Mouse (Mus musculus) CH12.LX (cell line): ENCODE measurements around the gene Myoc. TPM values are rescaled to one million over a fixed set of nuclear protein-coding genes. Genes with fewer than 3 reads are reported as not detected.

ENCODE experiments used
- DNase-seq: peaks from one replicate; pipeline ENCODE4 v3.0.0-alpha.2; 2013; ENCODE audit errors: extremely low read depth
- H3K27ac ChIP-seq: 2 replicates; pipeline ENCODE4 v1.5.1; 2012; ENCODE audit warnings: low read depth, mild to moderate bottlenecking, control low read depth, moderate library complexity; ENCODE audit not compliant: insufficient read depth
- H3K27me3 ChIP-seq: replicated peaks from 2 replicates; pipeline ENCODE3; 2012; ENCODE audit warnings: inconsistent platforms
- H3K36me3 ChIP-seq, 2 experiments: replicated peaks in 1 of 2; 2 replicates each; pipeline versions ENCODE3 to v1.6.1; 2012; ENCODE audit warnings: inconsistent platforms in 1 of 2, low read length in 1 of 2, mild to moderate bottlenecking in 1 of 2, mixed read lengths in 1 of 2, moderate library complexity in 1 of 2; ENCODE audit not compliant: control insufficient read depth in 1 of 2, insufficient read depth in 1 of 2
- H3K4me1 ChIP-seq, 2 experiments: 2 replicates each; pipeline ENCODE4 v1.6.1; 2012; ENCODE audit warnings: inconsistent platforms in 1 of 2, moderate library complexity in 1 of 2; ENCODE audit not compliant: insufficient read depth in 2 of 2, control insufficient read depth in 1 of 2
- H3K4me2 ChIP-seq: 2 replicates; pipeline ENCODE4 v1.6.1; 2012; ENCODE audit warnings: low read depth, mild to moderate bottlenecking, control low read depth; ENCODE audit not compliant: poor library complexity, insufficient read depth, severe bottlenecking
- H3K4me3 ChIP-seq, 3 experiments: fragments of 150-350 bp in 1 of 3; sonication (generic) in 1 of 3; replicated peaks in 1 of 3; 2 replicates each; pipeline versions ENCODE3 to v1.5.1; 2011 to 2012; ENCODE audit warnings: low read depth in 2 of 3, low read length in 2 of 3, mild to moderate bottlenecking in 2 of 3, moderate library complexity in 2 of 3, control low read depth in 1 of 3, improper control_type of control experiment in 1 of 3, inconsistent platforms in 1 of 3, mixed read lengths in 1 of 3; ENCODE audit not compliant: poor library complexity in 1 of 3
- H3K79me2 ChIP-seq: replicated peaks from 2 replicates; pipeline ENCODE4 v1.6.1; 2012; ENCODE audit warnings: mild to moderate bottlenecking, moderate library complexity; ENCODE audit not compliant: control insufficient read depth, poor library complexity, insufficient read depth, severe bottlenecking; ENCODE audit errors: extremely low read depth
- H3K9ac ChIP-seq: 2 replicates; pipeline ENCODE4 v1.6.1; 2012; ENCODE audit warnings: low read depth, mild to moderate bottlenecking, control low read depth, moderate library complexity; ENCODE audit not compliant: insufficient read depth
- H3K9me3 ChIP-seq: replicated peaks from 2 replicates; pipeline ENCODE3; 2012; ENCODE audit warnings: low read length, inconsistent platforms, mixed read lengths
- CHD1 ChIP-seq: IDR thresholded peaks from 2 replicates; pipeline ENCODE4 v1.6.1; 2012; ENCODE audit warnings: low read depth, low read length, improper control_type of control experiment, inconsistent platforms
- CTCF ChIP-seq, 2 experiments: IDR thresholded peaks in 1 of 2; conservative IDR thresholded peaks in 1 of 2; 2 replicates each; pipeline ENCODE4 v1.5.1; 2011 to 2012; ENCODE audit warnings: low read depth in 2 of 2, low read length in 2 of 2, improper control_type of control experiment in 1 of 2, inconsistent platforms in 1 of 2, mild to moderate bottlenecking in 1 of 2, moderate library complexity in 1 of 2
- ELF1 ChIP-seq: IDR thresholded peaks from 2 replicates; pipeline ENCODE4 v1.6.1; 2014; ENCODE audit warnings: low read depth, mild to moderate bottlenecking, inconsistent platforms, low read length, improper control_type of control experiment
- EP300 ChIP-seq: IDR thresholded peaks from 2 replicates; pipeline ENCODE4 v1.6.1; 2011; ENCODE audit warnings: low read length, improper control_type of control experiment
- GABPA ChIP-seq: IDR thresholded peaks from 2 replicates; pipeline ENCODE4 v1.6.1; 2012; ENCODE audit warnings: low read depth, low read length, improper control_type of control experiment, inconsistent platforms; ENCODE audit not compliant: insufficient replicate concordance
- IRF4 ChIP-seq: IDR thresholded peaks from 2 replicates; pipeline ENCODE4 v1.6.1; 2014; ENCODE audit warnings: low read depth, mild to moderate bottlenecking, inconsistent platforms, low read length, improper control_type of control experiment
- JUN ChIP-seq: IDR thresholded peaks from 2 replicates; pipeline ENCODE4 v1.6.1; 2011; ENCODE audit warnings: low read depth, mild to moderate bottlenecking, low read length, improper control_type of control experiment, moderate library complexity; ENCODE audit not compliant: insufficient read depth
- JUND ChIP-seq: conservative IDR thresholded peaks from 2 replicates; pipeline ENCODE4 v1.6.1; 2011; ENCODE audit warnings: low read depth, low read length, improper control_type of control experiment
- KAT2A ChIP-seq: IDR thresholded peaks from 2 replicates; pipeline ENCODE4 v1.6.1; 2012; ENCODE audit warnings: low read length, improper control_type of control experiment, inconsistent platforms; ENCODE audit not compliant: insufficient replicate concordance
- MAX ChIP-seq: IDR thresholded peaks from 2 replicates; pipeline ENCODE4 v1.6.1; 2011; ENCODE audit warnings: low read length, improper control_type of control experiment
- MYC ChIP-seq: IDR thresholded peaks from 2 replicates; pipeline ENCODE4 v1.6.1; 2011; ENCODE audit warnings: low read depth, mild to moderate bottlenecking, improper control_type of control experiment, low read length
- NELFE ChIP-seq: IDR thresholded peaks from 2 replicates; pipeline ENCODE4 v1.6.1; 2011; ENCODE audit warnings: low read depth, low read length, improper control_type of control experiment
- NRF1 ChIP-seq: IDR thresholded peaks from 2 replicates; pipeline ENCODE4 v1.6.1; 2014; ENCODE audit warnings: low read depth, mild to moderate bottlenecking, inconsistent platforms, low read length, improper control_type of control experiment, moderate library complexity
- PAX5 ChIP-seq: IDR thresholded peaks from 2 replicates; pipeline ENCODE4 v1.6.1; 2012; ENCODE audit warnings: low read length, inconsistent platforms, mixed read lengths
- POLR2AphosphoS2 ChIP-seq: IDR thresholded peaks from 2 replicates; pipeline ENCODE4 v1.6.1; 2011; ENCODE audit warnings: low read depth, low read length, improper control_type of control experiment
- RAD21 ChIP-seq: IDR thresholded peaks from 2 replicates; pipeline ENCODE4 v1.6.1; 2011; ENCODE audit warnings: low read depth, mild to moderate bottlenecking, low read length, improper control_type of control experiment, moderate library complexity
- RCOR1 ChIP-seq: conservative IDR thresholded peaks from 2 replicates; pipeline ENCODE4 v1.6.1; 2012; ENCODE audit warnings: low read depth, mild to moderate bottlenecking, inconsistent platforms, low read length, improper control_type of control experiment
- SIN3A ChIP-seq: IDR thresholded peaks from 2 replicates; pipeline ENCODE4 v1.6.1; 2012; ENCODE audit warnings: low read length, improper control_type of control experiment, inconsistent platforms
- SMC3 ChIP-seq: IDR thresholded peaks from 2 replicates; pipeline ENCODE4 v1.6.1; 2011; ENCODE audit warnings: low read depth, low read length, improper control_type of control experiment
- TBP ChIP-seq: conservative IDR thresholded peaks from 2 replicates; pipeline ENCODE4 v1.6.1; 2011; ENCODE audit warnings: low read depth, low read length, improper control_type of control experiment
- USF1 ChIP-seq: IDR thresholded peaks from 2 replicates; pipeline ENCODE4 v1.6.1; 2014; ENCODE audit warnings: low read depth, mild to moderate bottlenecking, inconsistent platforms, low read length, improper control_type of control experiment
- ZC3H11A ChIP-seq: IDR thresholded peaks from 2 replicates; pipeline ENCODE4 v1.6.1; 2012; ENCODE audit warnings: low read depth, mild to moderate bottlenecking, inconsistent platforms, low read length, improper control_type of control experiment
- ZMIZ1 ChIP-seq: IDR thresholded peaks from 2 replicates; pipeline ENCODE4 v1.6.1; 2012; ENCODE audit warnings: low read depth, mild to moderate bottlenecking, inconsistent platforms, low read length, improper control_type of control experiment
- dilution Hi-C: fragments of 300-500 bp; cut with MboI; formaldehyde crosslinking; loops from 2 replicates; pipeline ENCODE4 v1.14.3; 2020; ENCODE audit warnings: low sequenced_read_pairs; ENCODE audit not compliant: extremely low pct_unique_long_range_greater_than_20kb, extremely low pct_ligation_motif_present
- in situ Hi-C: fragments of 300-500 bp; cut with MboI; formaldehyde crosslinking; loops from 3 replicates; pipeline ENCODE4 v1.14.3; 2019; ENCODE audit warnings: low sequenced_read_pairs, low pct_ligation_motif_present, low pct_unique_long_range_greater_than_20kb, mixed read lengths
- polyA plus RNA-seq: library from polyadenylated mRNA; unstranded; fragments of >175 nt; gene quantifications from 2 replicates; pipeline ENCODE4 v1.2.1, GENCODE M21; 2012; ENCODE audit warnings: low read depth; ENCODE audit not compliant: insufficient read length
- total RNA-seq, 2 experiments: library from RNA; depleted of rRNA; stranded (reverse); fragments of 300-350 nt in 1 of 2; fragments of >200 nt in 1 of 2; gene quantifications; 2 replicates each; pipeline ENCODE4 v1.2.3; 2012 to 2014

Gene Myoc
- total and polyA plus RNA-seq, 3 experiments = not detected

DNA sequence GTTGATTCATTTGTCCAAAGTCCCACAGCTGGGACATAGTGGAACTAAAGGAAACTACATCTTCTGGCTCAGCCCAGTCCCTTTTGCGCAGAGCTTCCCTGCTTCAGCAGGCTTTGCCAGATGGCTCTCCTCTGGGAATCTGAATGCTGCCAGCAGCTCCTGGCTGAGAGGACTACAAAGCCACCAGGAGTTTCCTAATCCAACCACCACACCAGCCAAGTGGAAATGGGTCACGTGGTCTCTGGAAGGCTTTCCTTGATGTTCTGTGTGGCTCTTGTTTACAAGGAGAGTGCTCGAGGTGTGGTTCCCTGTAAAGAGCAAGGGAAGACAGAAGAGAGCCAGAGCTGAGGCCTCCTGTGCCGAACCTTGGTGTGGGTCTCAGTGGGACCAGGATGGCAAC, 4.8 kb downstream of the Myoc start:
- H3K36me3 ChIP-seq = no peaks in the 10 kb centered on the region
- no peak overlapping the region for H3K4me2 ChIP-seq
- H3K27me3 ChIP-seq = no peaks in the 10 kb centered on the region
- DNase-seq = no peak
- no peak overlapping the region for H3K9ac ChIP-seq
- dilution Hi-C loops (no loop called here), in situ Hi-C loops (no loop called here)
- no peaks in the 10 kb centered on the region for H3K9me3 ChIP-seq
- TF ChIP-seq USF1 (no peak), ZMIZ1 (no peak), IRF4 (no peak), SMC3 (no peak), CTCF (conservative IDR thresholded peaks at IDR 0.05 in 1 of 2, IDR thresholded peaks at IDR 0.05 in 1 of 2; ENCODE audit: low read depth in 2 of 2, low read length in 2 of 2) (no peak)
- H3K4me3 ChIP-seq = no peak overlapping the region
- peaks cover 0 to 3% of the 10 kb centered on the region in 2 experiments; a peak in 1 of 4 replicates for H3K4me1 ChIP-seq
- H3K27ac ChIP-seq = no peak overlapping the region
- H3K79me2 ChIP-seq = no peaks in the 10 kb centered on the region

GRCm38 (mm10) chr1:162646083-162646686, 7.2 kb downstream of the Myoc start:
- Histone ChIP-seq H3K4me2 (no peak overlapping the region), H3K9me3 (no peaks in the 10 kb centered on the region), H3K4me3 (no peak overlapping the region), H3K79me2 (no peaks in the 10 kb centered on the region), H3K27ac (no peak overlapping the region), H3K9ac (no peak overlapping the region), H3K4me1 (peaks cover 0 to 3% of the 10 kb centered on the region in 2 experiments; a peak in 1 of 4 replicates), H3K27me3 (no peaks in the 10 kb centered on the region), H3K36me3 (no peaks in the 10 kb centered on the region)
- dilution Hi-C loops (no loop called here), in situ Hi-C loops (no loop called here)
- TF ChIP-seq CTCF (conservative IDR thresholded peaks at IDR 0.05 in 1 of 2, IDR thresholded peaks at IDR 0.05 in 1 of 2; ENCODE audit: low read depth in 2 of 2, low read length in 2 of 2) (peak; percentile 20 to 53; a peak in 2 of 4 replicates), RAD21 (no peak; the same call in none of the 2 replicates), SMC3 (peak; percentile 18; the same call in 1 of the 2 replicates), JUND (no peak), MAX (peak; percentile 46; the same call in 1 of the 2 replicates), MYC (no peak), NELFE (no peak), ZC3H11A (no peak), POLR2AphosphoS2 (no peak), PAX5 (no peak)
- peak; percentile 31 for DNase-seq

GRCm38 (mm10) chr1:162648416-162648815, 9.5 kb downstream of the Myoc start:
- Histone ChIP-seq H3K4me2 (no peak overlapping the region), H3K36me3 (no peaks in the 10 kb centered on the region), H3K27me3 (no peaks in the 10 kb centered on the region), H3K4me1 (peaks cover 0 to 3% of the 10 kb centered on the region in 2 experiments; a peak in 1 of 4 replicates), H3K9ac (no peak overlapping the region), H3K4me3 (no peak overlapping the region), H3K9me3 (no peaks in the 10 kb centered on the region), H3K27ac (no peak overlapping the region), H3K79me2 (no peaks in the 10 kb centered on the region)
- DNase-seq = no peak
- in situ Hi-C loops (no loop called here), dilution Hi-C loops (no loop called here)
- TF ChIP-seq ELF1 = no peak
- TF ChIP-seq GABPA = no peak
- no peak for TF ChIP-seq JUN
- no peak for TF ChIP-seq TBP
- no peak for TF ChIP-seq RCOR1
- TF ChIP-seq KAT2A = no peak
- no peak for TF ChIP-seq CHD1
- TF ChIP-seq NELFE = no peak
- TF ChIP-seq MYC = no peak
- TF ChIP-seq PAX5 = no peak
- no peak for TF ChIP-seq USF1
- no peak for TF ChIP-seq EP300
- TF ChIP-seq SIN3A = no peak
- TF ChIP-seq NRF1 = no peak
